Mouse (Mus musculus) kidney, adult 18-20 months (tissue): ENCODE measurements at regions not wholly inside any gene's neighbourhood (a gene's known extent, or its start where the extent isn't known, plus 50 kb on each side); places are given as distances from the start of the nearest gene placed in this dataset.

Experiments used
- DNase-seq: peaks from one replicate; pipeline ENCODE4 v3.0.0; 2021

- no peak for DNase-seq
Observed at GRCm38 (mm10) chr15:42311166-42311565, 2177.0 kb downstream of the 9330182O14Rik start.

DNA sequence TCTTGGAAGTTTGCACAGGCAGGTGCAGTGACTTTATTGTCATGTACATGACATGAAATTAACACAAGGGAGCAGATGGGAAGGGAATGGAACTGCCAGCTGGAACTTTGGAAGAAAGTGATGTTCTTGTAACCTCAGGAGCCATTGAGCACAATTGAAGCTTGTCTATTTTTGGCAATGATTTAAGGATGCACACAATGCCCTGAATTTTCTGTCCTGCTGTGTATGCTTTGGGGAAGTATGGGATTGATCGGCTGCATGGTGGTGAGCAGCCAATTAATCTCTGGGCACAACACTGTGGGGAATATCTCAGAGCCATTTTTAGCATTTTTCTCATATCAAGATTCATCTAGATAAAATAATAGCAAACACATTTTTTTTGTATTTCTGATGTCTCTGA is 2186.2 kb downstream of the 9330182O14Rik start:
- DNase-seq = no peak

- DNase-seq = no peak
Observed at GRCm38 (mm10) chr15:42322940-42323339, 2188.8 kb downstream of the 9330182O14Rik start.

- DNase-seq = no peak
Observed at GRCm38 (mm10) chr15:42325221-42325620, 2191.1 kb downstream of the 9330182O14Rik start.

GRCm38 (mm10) chr15:42328535-42328934 is 2194.4 kb downstream of the 9330182O14Rik start:
- no peak for DNase-seq

GRCm38 (mm10) chr15:42329742-42330141 is 2195.6 kb downstream of the 9330182O14Rik start:
- no peak for DNase-seq

DNA sequence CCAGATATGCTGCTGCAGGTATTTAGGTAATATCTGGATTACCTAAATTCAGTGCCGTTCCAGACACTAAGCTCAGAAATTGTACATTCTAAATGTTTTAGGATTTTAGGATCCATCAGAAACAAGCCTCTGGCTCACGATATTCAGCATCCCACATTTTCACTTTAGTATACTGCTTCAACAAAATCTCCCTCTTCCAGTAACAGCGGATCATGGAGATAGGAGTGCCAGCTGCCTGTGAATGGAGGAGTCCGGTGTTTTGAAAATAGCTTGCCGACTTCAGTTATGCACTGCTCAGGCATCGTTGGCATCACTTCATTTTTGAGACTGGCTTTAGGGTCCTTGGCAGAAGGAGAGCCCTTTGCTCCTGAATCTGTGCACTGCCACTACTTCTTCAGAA is 2199.5 kb downstream of the 9330182O14Rik start:
- no peak for DNase-seq

DNA sequence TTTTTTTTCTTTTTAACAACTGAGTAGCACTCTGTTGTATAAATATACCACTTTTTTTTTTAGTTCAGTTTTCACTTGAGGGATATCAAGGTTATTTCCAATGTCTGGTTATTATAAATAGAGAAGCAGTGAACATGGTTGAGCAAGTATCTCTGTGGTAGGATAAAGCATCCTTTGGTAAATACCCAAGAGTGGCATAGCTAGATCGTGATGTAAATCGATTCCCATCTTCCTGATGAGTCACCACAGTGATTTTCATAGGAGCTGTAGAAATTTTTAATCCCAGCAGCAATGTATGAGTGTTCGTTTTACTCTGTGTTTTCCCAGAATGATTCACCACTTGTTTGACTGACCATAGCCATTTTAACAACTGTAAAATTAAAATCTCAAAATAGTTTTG is 2212.0 kb downstream of the 9330182O14Rik start:
- no peak for DNase-seq

DNA sequence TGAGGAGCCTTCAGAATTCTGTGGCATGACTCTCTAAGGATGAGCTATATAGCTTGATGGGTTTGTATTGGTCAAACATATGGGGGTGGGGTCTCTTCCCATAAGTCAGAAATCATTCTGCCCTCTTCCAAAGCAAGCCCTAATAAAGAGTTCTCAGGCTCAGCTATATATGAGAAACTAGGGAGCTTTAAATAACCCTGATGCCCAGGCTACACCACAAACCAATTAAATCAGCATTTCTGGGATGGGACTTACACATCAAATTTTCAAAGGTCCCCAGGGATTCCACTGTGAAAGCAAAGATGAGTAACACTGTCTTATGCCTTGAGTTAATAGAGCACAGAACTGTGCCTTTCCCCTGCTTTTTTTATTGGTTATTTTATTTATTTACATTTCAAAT is 2227.7 kb downstream of the 9330182O14Rik start:
- DNase-seq = no peak

- DNase-seq = no peak
Observed at GRCm38 (mm10) chr15:42364979-42365378, 2230.8 kb downstream of the 9330182O14Rik start.

DNA sequence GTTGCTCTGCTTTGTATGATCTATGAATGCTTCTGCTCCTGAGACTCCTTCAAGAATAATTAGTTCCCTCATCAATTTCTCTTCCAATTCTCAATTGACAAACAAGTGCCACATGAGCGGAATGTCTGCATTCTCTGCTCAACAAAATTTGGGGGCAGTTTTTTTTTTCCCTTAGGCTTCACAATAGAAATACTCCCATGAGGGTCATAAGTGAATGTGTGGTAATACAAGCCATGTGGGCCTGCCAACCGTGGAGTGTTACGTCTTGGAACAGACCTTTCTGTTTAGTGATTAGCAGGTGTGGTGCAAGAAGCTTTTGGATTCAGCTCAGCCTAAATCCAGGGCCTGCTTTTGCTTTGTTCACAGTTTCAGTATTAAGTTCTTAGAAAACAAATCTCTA is 2232.6 kb downstream of the 9330182O14Rik start:
- DNase-seq = no peak

DNA sequence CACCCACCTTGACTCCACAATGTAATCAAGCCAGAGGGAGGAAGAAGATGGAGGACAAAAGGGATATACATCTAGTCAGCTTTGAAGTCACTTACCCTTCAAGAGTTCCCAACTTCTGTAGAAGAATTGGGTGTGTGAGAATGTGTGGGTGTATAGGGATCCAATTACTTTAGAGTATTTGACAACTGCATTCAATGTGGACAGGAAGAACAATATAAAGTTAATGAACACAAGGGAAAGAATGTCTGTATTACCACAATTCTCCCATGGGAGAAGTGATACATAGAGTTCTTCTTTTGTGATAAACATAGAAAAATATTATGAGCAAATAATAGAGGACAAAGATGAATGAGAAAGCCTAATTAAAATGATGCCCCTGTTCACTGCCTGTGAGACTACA is 2235.4 kb downstream of the 9330182O14Rik start:
- no peak for DNase-seq

DNA sequence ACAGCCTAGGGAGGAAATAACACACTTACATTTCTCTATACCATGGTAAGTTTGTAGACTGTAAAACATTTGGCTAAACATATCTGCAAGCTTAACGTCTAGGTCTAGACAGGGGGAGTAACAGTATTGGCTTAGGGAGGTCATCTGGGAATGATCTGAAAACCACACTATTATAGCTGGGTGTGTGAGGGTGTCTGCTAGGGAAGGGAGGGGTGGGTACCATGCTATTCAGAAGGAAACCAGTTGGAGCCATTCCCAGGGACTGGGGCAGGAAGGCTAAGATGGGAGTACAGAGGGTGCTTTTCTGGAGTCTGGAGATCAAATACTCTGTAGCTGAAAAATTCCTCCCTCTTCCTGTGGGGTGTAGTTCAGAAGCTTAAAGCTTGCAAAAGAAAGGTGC is 2235.9 kb downstream of the 9330182O14Rik start:
- DNase-seq = no peak

DNA sequence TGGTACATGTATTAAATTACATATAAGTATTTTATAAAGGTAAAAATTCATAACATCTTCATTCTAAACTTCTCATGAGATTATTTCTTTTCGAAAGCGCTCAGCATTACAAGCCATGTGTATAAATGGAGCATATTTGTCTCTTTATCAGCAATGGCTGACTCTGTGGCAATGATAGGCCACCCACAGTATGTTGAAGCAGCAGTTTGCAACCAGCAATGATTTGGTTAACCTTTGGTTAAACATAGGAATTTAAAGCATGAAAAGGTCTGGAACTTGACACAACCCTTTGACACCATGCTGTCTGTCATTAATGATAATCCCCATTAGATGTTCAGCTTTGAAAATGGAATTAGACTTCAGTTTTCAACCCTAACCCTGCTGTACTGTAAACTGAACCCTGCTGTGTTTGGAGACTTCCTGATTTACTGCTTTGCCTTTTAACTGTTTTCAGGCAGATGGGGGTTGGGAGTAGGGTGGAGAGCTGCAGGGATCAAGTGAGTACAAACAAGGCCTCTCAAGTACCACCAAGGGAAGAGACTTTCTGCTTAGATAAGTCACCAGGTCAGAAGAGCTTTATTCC is 2238.6 kb downstream of the 9330182O14Rik start:
- DNase-seq = no peak
